22 mouse cellular contexts compared by ENCODE assay signal in the genomic region with DNA sequence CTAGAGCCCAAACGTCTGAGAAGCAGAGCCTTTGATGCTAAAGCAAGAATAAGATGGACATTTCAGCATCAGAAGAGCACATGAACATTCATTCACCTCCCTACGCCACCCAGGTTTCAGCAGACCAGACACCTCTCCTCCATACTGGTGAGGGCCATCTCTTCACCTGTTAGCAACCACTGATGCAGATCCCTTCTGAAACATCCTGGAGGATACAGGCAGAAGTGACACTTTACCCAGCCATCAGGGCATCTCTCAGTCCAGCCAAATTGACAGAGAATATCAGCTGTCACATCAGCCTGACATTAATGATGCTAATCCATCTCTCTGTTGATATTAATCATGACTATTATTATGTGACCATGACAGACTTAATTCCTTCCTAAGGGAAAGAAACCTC. TPM values are rescaled to one million over a fixed set of nuclear protein-coding genes. Genes with fewer than 3 reads are reported as not detected.
A peak's percentile ranks its signal among the peaks of the same experiment; 100 is the strongest.
DNase-seq lines count a peak whose midpoint lies in the region; ATAC-seq lines count a peak whose summit lies in the region.
"Had no signal": no experiment of that assay in that cellular context is flagged by ENCODE, and none has a peak within 500 bp of the region (broad histone marks: within the 10 kb centered on the region; RNA-seq: fewer than 3 reads in every experiment).

No protein-coding gene starts in this region.

- WGBS in heart, embryonic 10.5 days: 79% methylated on average over 2 of the region's 2 CpGs
- WGBS in intestine, embryonic 14.5 days: 78% methylated on average over 2 of the region's 2 CpGs
- 82% methylated on average over 2 of the region's 2 CpGs for WGBS in intestine, embryonic 15.5 days
- 84% methylated on average over 2 of the region's 2 CpGs for WGBS in midbrain, embryonic 11.5 days
- 80% methylated on average over 2 of the region's 2 CpGs for WGBS in midbrain, embryonic 14.5 days

- H3K9ac ChIP-seq in intestine, embryonic 14.5 days (ENCODE audit: low read length): no peak overlapping the region
- no peak overlapping the region for H3K9ac ChIP-seq in intestine, embryonic 15.5 days
- no peak overlapping the region for H3K9ac ChIP-seq in midbrain, embryonic 11.5 days (ENCODE audit: low read length)
- H3K9ac ChIP-seq in midbrain, embryonic 14.5 days (replicated peaks; ENCODE audit: low read length): no peak overlapping the region

- DNase-seq in heart, adult 11 months: peak; percentile 57
- no peak for DNase-seq in heart, embryonic 10.5 days (ENCODE audit: low spot score)
- DNase-seq in intestine, embryonic 14.5 days (ENCODE audit: low spot score): peak; percentile 12
- DNase-seq in midbrain, embryonic 11.5 days (ENCODE audit: low spot score, missing footprints): peak; percentile 60
- no peak for DNase-seq in midbrain, embryonic 14.5 days
- peak; percentile 2 for DNase-seq in testis, postnatal 10 days (ENCODE audit: low spot score)
- no peak for DNase-seq in testis, postnatal 14 days (ENCODE audit: low spot score)
- DNase-seq: adrenal gland, adult 2 months; adrenal gland, adult 8-10 months; adrenal gland, postnatal 10 days; adrenal gland, postnatal 14 days; adrenal gland, postnatal 25 days; adrenal gland, postnatal 36 days; B cell, adult 2 months; cerebellum, adult 11 months; cerebellum, adult 11-12 months had no signal

- no peaks in the 10 kb centered on the region for H3K4me1 ChIP-seq in heart, embryonic 10.5 days
- H3K4me1 ChIP-seq in intestine, embryonic 14.5 days (replicated peaks; ENCODE audit: control insufficient read depth, insufficient read depth, low read length): peaks cover 10% of the 10 kb centered on the region; the same call in 1 of the 2 replicates
- H3K4me1 ChIP-seq in intestine, embryonic 15.5 days (replicated peaks): 0 out of 2 replicates have a peak, but pooled peaks cover 7% of the 10 kb centered on the region
- no peaks in the 10 kb centered on the region for H3K4me1 ChIP-seq in midbrain, embryonic 11.5 days (ENCODE audit: control insufficient read depth, insufficient read depth, low read length)
- H3K4me1 ChIP-seq in midbrain, embryonic 14.5 days (ENCODE audit: control insufficient read depth, insufficient read depth, low read length): no peaks in the 10 kb centered on the region; the same call in 1 of the 2 replicates

- no peaks in the 10 kb centered on the region for H3K36me3 ChIP-seq in heart, embryonic 10.5 days
- H3K36me3 ChIP-seq in intestine, embryonic 14.5 days (ENCODE audit: control insufficient read depth, insufficient read depth, low read length): no peaks in the 10 kb centered on the region
- no peaks in the 10 kb centered on the region for H3K36me3 ChIP-seq in intestine, embryonic 15.5 days
- H3K36me3 ChIP-seq in midbrain, embryonic 11.5 days (ENCODE audit: control insufficient read depth, insufficient read depth, low read length): no peaks in the 10 kb centered on the region
- no peaks in the 10 kb centered on the region for H3K36me3 ChIP-seq in midbrain, embryonic 14.5 days (ENCODE audit: control insufficient read depth, insufficient read depth, low read length)
- H3K36me3 ChIP-seq: G1E had no signal

- no peak overlapping the region for H3K4me2 ChIP-seq in intestine, embryonic 14.5 days (ENCODE audit: low read length)
- no peak overlapping the region for H3K4me2 ChIP-seq in intestine, embryonic 15.5 days (replicated peaks)
- no peak overlapping the region for H3K4me2 ChIP-seq in midbrain, embryonic 11.5 days
- no peak overlapping the region for H3K4me2 ChIP-seq in midbrain, embryonic 14.5 days (ENCODE audit: low read length)

- no peak overlapping the region for H3K27ac ChIP-seq in heart, embryonic 10.5 days
- H3K27ac ChIP-seq in intestine, embryonic 14.5 days (ENCODE audit: low read depth): no peak overlapping the region
- no peak overlapping the region for H3K27ac ChIP-seq in intestine, embryonic 15.5 days
- H3K27ac ChIP-seq in midbrain, embryonic 11.5 days (ENCODE audit: low read depth, low read length): no peak overlapping the region
- H3K27ac ChIP-seq in midbrain, embryonic 14.5 days (replicated peaks; ENCODE audit: low read depth, low read length): no peak overlapping the region

- H3K27me3 ChIP-seq in heart, embryonic 10.5 days (ENCODE audit: insufficient read depth, poor library complexity, severe bottlenecking): no peaks in the 10 kb centered on the region
- no peaks in the 10 kb centered on the region for H3K27me3 ChIP-seq in intestine, embryonic 14.5 days (replicated peaks; ENCODE audit: control insufficient read depth, insufficient read depth, low read length)
- no peaks in the 10 kb centered on the region for H3K27me3 ChIP-seq in intestine, embryonic 15.5 days (replicated peaks)
- H3K27me3 ChIP-seq in midbrain, embryonic 11.5 days (ENCODE audit: control insufficient read depth, insufficient read depth, low read length): no peaks in the 10 kb centered on the region
- H3K27me3 ChIP-seq in midbrain, embryonic 14.5 days (ENCODE audit: control insufficient read depth, insufficient read depth, low read length): no peaks in the 10 kb centered on the region
- H3K27me3 ChIP-seq: CH12.LX, Patski had no signal

- ATAC-seq in intestine, embryonic 14.5 days (replicated peaks; ENCODE audit: low FRiP score, low TSS enrichment, low read depth): no peak
- no peak for ATAC-seq in intestine, embryonic 15.5 days
- no peak for ATAC-seq in midbrain, embryonic 11.5 days (ENCODE audit: low FRiP score)
- no peak for ATAC-seq in midbrain, embryonic 14.5 days (ENCODE audit: low FRiP score, low TSS enrichment)
- ATAC-seq: activated CD4-positive, CD25-positive, alpha-beta regulatory T cell, adult 4 months; CD4-positive, CD25-positive, alpha-beta regulatory T cell, adult 4 months; Patski had no signal

- H3K4me3 ChIP-seq in heart, embryonic 10.5 days: no peak overlapping the region
- H3K4me3 ChIP-seq in intestine, embryonic 14.5 days (ENCODE audit: low read depth, low read length): no peak overlapping the region
- no peak overlapping the region for H3K4me3 ChIP-seq in intestine, embryonic 15.5 days (replicated peaks)
- H3K4me3 ChIP-seq in midbrain, embryonic 11.5 days (ENCODE audit: low read depth, low read length): no peak overlapping the region
- H3K4me3 ChIP-seq in midbrain, embryonic 14.5 days (replicated peaks; ENCODE audit: low read depth, low read length): no peak overlapping the region

- H3K9me3 ChIP-seq in heart, embryonic 10.5 days: no peaks in the 10 kb centered on the region
- H3K9me3 ChIP-seq in intestine, embryonic 14.5 days (ENCODE audit: control insufficient read depth, low read length): no peaks in the 10 kb centered on the region
- no peaks in the 10 kb centered on the region for H3K9me3 ChIP-seq in intestine, embryonic 15.5 days
- H3K9me3 ChIP-seq in midbrain, embryonic 11.5 days (ENCODE audit: control insufficient read depth, low read length): no peaks in the 10 kb centered on the region
- no peaks in the 10 kb centered on the region for H3K9me3 ChIP-seq in midbrain, embryonic 14.5 days (ENCODE audit: control insufficient read depth, low read length)

RNA-seq across cellular contexts. Expression of a gene that starts 47.6 kb away (rescaled TPM):
- 0.49 and 1.1 TPM in 2 replicates for polyA plus RNA-seq in heart, embryonic 10.5 days (2016; fragmentation: Nextera tagmentation; extraction: Ambion mirVana)
- 2.4 and 2.7 TPM in 2 replicates for polyA plus RNA-seq in intestine, embryonic 14.5 days (2014; fragmentation: Nextera tagmentation; extraction: Ambion mirVana)
- polyA plus RNA-seq in intestine, embryonic 15.5 days (2015; fragmentation: Nextera tagmentation; extraction: Ambion mirVana): 3.3 and 3.5 TPM in 2 replicates
- 0.34 and 0.69 TPM in 2 replicates for polyA plus RNA-seq in midbrain, embryonic 11.5 days (2014; fragmentation: Nextera tagmentation; extraction: Ambion mirVana)
- polyA plus RNA-seq in midbrain, embryonic 14.5 days (2014; fragmentation: Nextera tagmentation; extraction: Ambion mirVana): 3.1 and 4.8 TPM in 2 replicates
- polyA plus RNA-seq: activated CD4-positive, CD25-positive, alpha-beta regulatory T cell, adult 4 months; CD4-positive, CD25-positive, alpha-beta regulatory T cell, adult 4 months; G1E had no signal

Comparison
In these comparisons a context has a peak if more than half of its experiments do, and no peak if none do; other contexts are left out.
1. DNase-seq: peak in heart, adult 11 months (single experiment), intestine, embryonic 14.5 days (single experiment), midbrain, embryonic 11.5 days (single experiment) and testis, postnatal 10 days (single experiment); none in heart, embryonic 10.5 days (single experiment), midbrain, embryonic 14.5 days (single experiment) and testis, postnatal 14 days (single experiment).